Mouse (Mus musculus) stomach, embryonic 16.5 days (tissue): ENCODE data around the gene Pabpc4. TPM values are rescaled to one million over a fixed set of nuclear protein-coding genes. Genes with fewer than 3 reads are reported as not detected.

ENCODE experiments used
- ATAC-seq: fragments of 200-750 bp; cut with Nextera tagmentation; 2 replicates; pipeline ENCODE4 v1.8.0; 2017; ENCODE audit warnings: moderate number of reproducible peaks, moderate TSS enrichment; ENCODE audit not compliant: insufficient read depth, low FRiP score
- H3K27ac ChIP-seq: fragments of 300-500 bp; sonication (generic); 2 replicates; pipeline ENCODE4 v1.5.1; 2014; ENCODE audit warnings: low read length
- H3K27me3 ChIP-seq: fragments of 300-500 bp; sonication (generic); 2 replicates; pipeline ENCODE4 v1.6.1; 2014; ENCODE audit warnings: low read length, control low read depth, mixed read lengths; ENCODE audit not compliant: control insufficient read depth, insufficient read depth
- H3K36me3 ChIP-seq: fragments of 300-500 bp; sonication (generic); 2 replicates; pipeline ENCODE4 v1.6.1; 2014; ENCODE audit warnings: low read length; ENCODE audit not compliant: control insufficient read depth, insufficient read depth
- H3K4me1 ChIP-seq: fragments of 300-500 bp; sonication (generic); 2 replicates; pipeline ENCODE4 v1.6.1; 2014; ENCODE audit warnings: low read length, control low read depth, mixed read lengths; ENCODE audit not compliant: control insufficient read depth, insufficient read depth
- H3K4me2 ChIP-seq: fragments of 300-500 bp; sonication (generic); 2 replicates; pipeline ENCODE4 v1.6.1; 2014; ENCODE audit warnings: low read depth, low read length, mixed read lengths
- H3K4me3 ChIP-seq: fragments of 300-500 bp; sonication (generic); replicated peaks from 2 replicates; pipeline ENCODE4 v1.5.1; 2014; ENCODE audit warnings: mild to moderate bottlenecking, low read length
- H3K9ac ChIP-seq: fragments of 300-500 bp; sonication (generic); 2 replicates; pipeline ENCODE4 v1.6.1; 2014; ENCODE audit warnings: low read length
- H3K9me3 ChIP-seq: fragments of 300-500 bp; sonication (generic); replicated peaks from 2 replicates; pipeline ENCODE4 v1.6.1; 2016; ENCODE audit warnings: low read length, control low read depth; ENCODE audit not compliant: control insufficient read depth
- WGBS: fragments of 180-500 bp; shearing (Covaris S2); extraction: QIAGEN DNeasy Blood & Tissue Kit; methylation state at CpG from one replicate; pipeline ENCODE4 v1.1.7; 2014; 5-methylcytosine and 5-hydroxymethylcytosine counted together
- polyA plus RNA-seq: library from polyadenylated mRNA; unstranded; fragments of >200 nt; fragmentation: Nextera tagmentation; extraction: Ambion mirVana; gene quantifications from 2 replicates; pipeline ENCODE4 v1.2.1, GENCODE M21; 2015

Pabpc4 gene
- polyA plus RNA-seq = 31.2 and 42.5 TPM in 2 replicates

DNA sequence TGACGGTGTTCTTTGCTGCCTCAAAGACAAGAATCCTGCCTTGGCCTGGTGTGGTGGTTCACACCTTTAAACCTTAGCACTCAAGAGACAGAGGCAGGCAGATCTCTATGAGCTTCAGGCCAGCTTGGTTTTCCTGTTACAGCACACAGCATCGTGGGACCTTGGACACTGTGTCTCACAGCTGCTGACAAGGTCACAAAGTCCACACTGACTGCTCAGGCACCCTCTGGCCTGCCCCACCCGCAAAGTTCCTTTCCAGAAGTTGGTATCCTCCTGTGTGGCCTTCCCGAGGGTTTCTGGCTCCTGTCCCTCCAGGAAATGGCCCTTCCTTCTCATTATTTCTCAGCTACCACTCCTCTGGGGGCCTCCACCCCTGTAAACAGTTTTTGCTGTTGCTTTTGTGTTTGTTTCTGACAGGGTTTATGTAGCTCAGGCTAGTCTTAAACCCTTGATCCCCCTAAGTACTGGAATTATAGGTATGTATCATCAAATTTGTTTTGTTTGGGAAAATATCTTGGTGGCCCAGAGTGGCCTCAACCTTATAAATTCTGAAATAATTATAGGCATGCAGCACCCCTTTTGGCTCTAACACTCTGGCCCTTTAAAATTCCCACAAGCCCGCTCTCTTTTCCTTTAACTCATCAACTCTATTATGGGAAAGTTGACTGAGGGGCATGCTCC, at the start of gene Pabpc4:
Pabpc4 (plus strand) TSS at position 631 of the 681 bp plus-strand sequence.
- WGBS = 60% methylated on average over 5 of the region's 5 CpGs
- Histone ChIP-seq H3K27ac (no peak within 1 kb of the TSS), H3K9ac (no peak within 1 kb of the TSS), H3K4me3 (no peak within 1 kb of the TSS), H3K36me3 (no peaks in the 10 kb centered on the region), H3K9me3 (no peaks in the 10 kb centered on the region), H3K27me3 (no peaks in the 10 kb centered on the region), H3K4me1 (peaks cover 6% of the 10 kb centered on the region), H3K4me2 (no peak within 1 kb of the TSS)
- no peak for ATAC-seq

DNA sequence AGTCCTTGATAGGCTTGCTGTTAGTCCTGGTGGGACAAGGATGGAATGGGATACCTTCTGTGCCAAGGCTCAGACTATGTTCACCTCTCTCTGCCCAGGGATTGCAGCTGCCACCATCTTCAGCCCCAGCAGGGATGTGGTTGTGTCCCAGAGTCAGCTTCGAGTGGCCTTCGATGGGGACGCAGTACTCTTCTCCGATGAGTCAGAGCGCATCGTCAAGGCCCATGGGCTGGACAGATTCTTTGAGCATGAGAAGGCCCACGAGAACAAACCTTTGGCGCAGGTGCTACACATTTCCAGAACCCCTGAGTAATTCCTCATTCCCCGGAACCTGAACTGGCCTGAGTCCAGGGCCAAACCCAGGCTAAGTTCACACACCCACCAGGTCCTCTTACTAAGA, 48.2 kb upstream of the Pabpc4 start:
- Histone ChIP-seq H3K27ac (no peak overlapping the region), H3K27me3 (no peaks in the 10 kb centered on the region; the same call in 1 of the 2 replicates), H3K9ac (no peak overlapping the region), H3K36me3 (no peaks in the 10 kb centered on the region), H3K4me3 (no peak overlapping the region), H3K4me2 (no peak overlapping the region), H3K4me1 (no peaks in the 10 kb centered on the region), H3K9me3 (no peaks in the 10 kb centered on the region)
- no peak for ATAC-seq
- WGBS = 91% methylated on average over 9 of the region's 9 CpGs

DNA sequence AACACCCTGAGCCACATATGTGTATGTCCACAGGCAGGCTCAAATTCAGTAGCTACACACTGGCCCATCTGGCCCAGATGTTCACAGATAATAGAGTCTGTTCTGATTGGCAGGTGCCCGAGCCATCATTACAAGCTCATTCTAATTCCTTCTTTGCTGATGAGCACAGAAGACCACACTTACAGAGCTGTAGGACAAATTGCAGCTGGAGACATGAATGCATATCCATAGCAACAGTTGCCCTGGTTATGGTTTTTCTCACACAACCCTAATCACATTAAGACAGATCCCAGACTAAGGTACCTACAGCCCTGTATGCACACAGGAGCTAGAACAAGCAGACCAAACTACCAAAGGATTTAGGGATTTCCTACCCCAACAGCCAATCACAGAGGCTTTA, 46.8 kb upstream of the Pabpc4 start:
- H3K4me2 ChIP-seq = no peak overlapping the region
- no peaks in the 10 kb centered on the region; the same call in 1 of the 2 replicates for H3K27me3 ChIP-seq
- H3K27ac ChIP-seq = no peak overlapping the region
- WGBS = 67% methylated on average over 1 of the region's 1 CpGs
- peaks cover 4% of the 10 kb centered on the region; the same call in 1 of the 2 replicates for H3K4me1 ChIP-seq
- H3K9me3 ChIP-seq = no peaks in the 10 kb centered on the region
- H3K36me3 ChIP-seq = no peaks in the 10 kb centered on the region
- H3K4me3 ChIP-seq = no peak overlapping the region
- no peak for ATAC-seq
- no peak overlapping the region for H3K9ac ChIP-seq

GRCm38 (mm10) chr4:123216782-123217181, 45.4 kb upstream of the Pabpc4 start:
- WGBS = 16% methylated on average over 1 of the region's 1 CpGs
- H3K9ac ChIP-seq = no peak overlapping the region
- no peak for ATAC-seq

DNA sequence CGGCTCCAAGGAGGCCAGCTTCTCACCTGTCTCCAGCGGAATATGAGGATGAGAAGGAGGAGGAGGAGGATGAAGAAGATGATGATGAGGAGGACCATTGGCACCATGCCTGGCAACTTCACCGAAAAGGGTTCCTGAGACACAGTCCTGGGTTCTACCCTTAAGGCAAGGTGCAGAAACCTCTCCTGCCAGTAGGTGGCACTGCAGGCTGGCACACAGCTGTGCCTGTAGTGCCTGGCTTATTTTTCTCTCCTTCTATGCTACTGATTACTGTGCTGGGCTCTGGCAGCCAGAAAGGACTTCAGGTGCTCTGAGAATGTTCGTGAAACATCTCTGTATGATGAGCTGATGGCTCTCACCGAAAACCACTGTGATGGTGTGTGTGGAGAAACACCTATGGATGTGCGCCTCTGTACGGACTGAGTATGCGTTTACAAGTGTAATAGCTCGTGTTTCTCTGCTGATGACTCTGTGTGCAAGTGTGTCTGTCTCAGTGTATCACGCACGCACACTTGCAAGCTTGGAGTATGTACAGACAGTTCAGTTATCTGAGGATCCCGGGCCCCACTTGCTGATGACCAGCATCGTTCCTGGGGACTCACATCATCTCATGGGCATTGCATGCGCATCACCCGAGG, 42.3 kb upstream of the Pabpc4 start:
- no peak overlapping the region for H3K4me2 ChIP-seq
- no peaks in the 10 kb centered on the region; the same call in 1 of the 2 replicates for H3K27me3 ChIP-seq
- H3K4me3 ChIP-seq = no peak overlapping the region
- 69% methylated on average over 15 of the region's 15 CpGs for whole genome bisulfite sequencing
- no peaks in the 10 kb centered on the region for H3K9me3 ChIP-seq
- no peak overlapping the region for H3K27ac ChIP-seq
- ATAC-seq = peak; percentile 70; the same call in 1 of the 2 replicates
- H3K36me3 ChIP-seq = no peaks in the 10 kb centered on the region
- peaks cover 4% of the 10 kb centered on the region; the same call in 1 of the 2 replicates for H3K4me1 ChIP-seq
- H3K9ac ChIP-seq = no peak overlapping the region

More at GRCm38 (mm10) chr4:123216782-123217181, 45.4 kb upstream of the Pabpc4 start:
- H3K27me3 ChIP-seq = no peaks in the 10 kb centered on the region; the same call in 1 of the 2 replicates
- no peaks in the 10 kb centered on the region for H3K9me3 ChIP-seq
- no peak overlapping the region for H3K4me3 ChIP-seq
- no peak overlapping the region for H3K27ac ChIP-seq
- no peak overlapping the region for H3K4me2 ChIP-seq
- H3K36me3 ChIP-seq = no peaks in the 10 kb centered on the region
- peaks cover 4% of the 10 kb centered on the region; the same call in 1 of the 2 replicates for H3K4me1 ChIP-seq

DNA sequence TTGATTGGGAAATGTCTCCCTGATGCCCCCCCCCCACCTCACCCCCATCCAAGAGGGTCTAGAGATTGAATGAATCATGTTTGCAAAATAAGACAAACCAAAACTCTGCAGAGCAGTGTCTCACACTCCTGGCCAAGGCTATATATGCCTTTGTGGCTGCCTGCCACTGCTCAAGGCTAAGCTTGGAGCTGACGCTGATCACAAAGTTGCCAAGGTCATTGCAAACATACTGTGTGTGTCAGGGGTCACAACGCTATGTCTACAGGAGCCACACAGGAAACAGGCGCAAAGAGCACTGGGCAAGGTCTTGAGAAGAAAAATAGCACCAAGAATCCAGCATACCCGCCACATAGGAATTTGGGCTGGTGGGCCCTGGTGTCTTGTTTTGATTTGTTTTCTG, 41.5 kb upstream of the Pabpc4 start:
- no peak overlapping the region for H3K4me2 ChIP-seq
- H3K4me1 ChIP-seq = peaks cover 4% of the 10 kb centered on the region; the same call in 1 of the 2 replicates
- no peak overlapping the region for H3K9ac ChIP-seq
- ATAC-seq = no peak
- 82% methylated on average over 4 of the region's 4 CpGs for WGBS
- H3K9me3 ChIP-seq = no peaks in the 10 kb centered on the region
- no peak overlapping the region for H3K27ac ChIP-seq
- H3K27me3 ChIP-seq = no peaks in the 10 kb centered on the region; the same call in 1 of the 2 replicates
- H3K4me3 ChIP-seq = no peak overlapping the region
- no peaks in the 10 kb centered on the region for H3K36me3 ChIP-seq

DNA sequence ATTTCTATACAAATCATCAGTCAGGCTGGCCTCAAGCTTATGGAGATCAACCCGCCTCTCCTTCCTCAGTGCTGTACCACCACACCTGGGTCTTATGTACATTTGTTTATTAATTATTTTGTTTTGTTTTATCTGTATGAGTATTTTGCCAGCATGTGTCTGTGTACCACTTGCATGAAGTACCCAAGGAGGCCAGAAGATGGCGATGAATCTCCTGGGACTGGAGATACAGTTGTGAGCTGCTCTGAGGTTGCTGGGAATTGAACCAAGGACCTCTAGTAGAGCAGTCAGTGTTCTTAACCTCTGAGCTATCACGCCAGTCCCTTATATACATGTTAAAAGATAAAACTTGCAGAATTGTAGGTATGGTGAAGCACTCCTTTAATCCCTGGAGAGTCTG, 38.8 kb upstream of the Pabpc4 start:
- no peak overlapping the region for H3K9ac ChIP-seq

GRCm38 (mm10) chr4:123225718-123226403, 36.3 kb upstream of the Pabpc4 start:
- 42% methylated on average over 10 of the region's 10 CpGs for WGBS
- H3K27me3 ChIP-seq = no peaks in the 10 kb centered on the region
- H3K9me3 ChIP-seq = no peaks in the 10 kb centered on the region
- peaks cover 20% of the 10 kb centered on the region for H3K4me1 ChIP-seq
- no peak overlapping the region for H3K4me2 ChIP-seq
- no peak overlapping the region for H3K4me3 ChIP-seq
- no peak overlapping the region for H3K9ac ChIP-seq
- peak; percentile 59 for ATAC-seq
- no peaks in the 10 kb centered on the region for H3K36me3 ChIP-seq
- no peak overlapping the region for H3K27ac ChIP-seq

More for the DNA sequence above, 38.8 kb upstream of the Pabpc4 start:
- peaks cover 16% of the 10 kb centered on the region for H3K4me1 ChIP-seq
- WGBS = 68% methylated on average over 3 of the region's 3 CpGs
- H3K4me3 ChIP-seq = no peak overlapping the region
- no peaks in the 10 kb centered on the region; the same call in 1 of the 2 replicates for H3K27me3 ChIP-seq
- H3K9me3 ChIP-seq = no peaks in the 10 kb centered on the region
- no peak for ATAC-seq
- H3K36me3 ChIP-seq = no peaks in the 10 kb centered on the region
- no peak overlapping the region for H3K4me2 ChIP-seq
- no peak overlapping the region for H3K27ac ChIP-seq

DNA sequence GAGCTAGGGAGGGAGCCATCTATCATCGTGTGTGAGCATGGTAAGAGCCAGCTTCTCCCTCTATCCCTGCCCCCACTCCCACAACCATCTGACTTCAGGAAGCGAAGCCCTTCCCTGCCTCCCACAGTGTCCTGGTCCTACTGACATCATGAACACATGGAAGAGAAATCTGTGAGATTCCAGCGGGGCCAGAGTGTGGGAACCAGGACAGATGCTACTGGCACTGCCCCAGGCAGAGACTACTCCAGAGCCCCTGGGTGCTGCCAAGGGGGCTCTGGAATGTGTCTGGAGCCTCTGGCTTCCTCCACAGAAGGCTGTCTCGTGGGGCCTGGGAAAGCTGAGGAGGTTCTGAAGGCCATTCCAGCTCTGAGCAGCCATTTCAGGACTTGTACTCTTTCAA, 34.4 kb upstream of the Pabpc4 start:
- Histone ChIP-seq H3K4me3 (no peak overlapping the region), H3K4me1 (peaks cover 20% of the 10 kb centered on the region), H3K9me3 (no peaks in the 10 kb centered on the region), H3K4me2 (no peak overlapping the region), H3K36me3 (no peaks in the 10 kb centered on the region), H3K9ac (no peak overlapping the region), H3K27ac (peak overlapping the region; percentile 56), H3K27me3 (no peaks in the 10 kb centered on the region)
- ATAC-seq = peak; percentile 75
- WGBS = 30% methylated on average over 4 of the region's 4 CpGs
